In the genomic region with DNA sequence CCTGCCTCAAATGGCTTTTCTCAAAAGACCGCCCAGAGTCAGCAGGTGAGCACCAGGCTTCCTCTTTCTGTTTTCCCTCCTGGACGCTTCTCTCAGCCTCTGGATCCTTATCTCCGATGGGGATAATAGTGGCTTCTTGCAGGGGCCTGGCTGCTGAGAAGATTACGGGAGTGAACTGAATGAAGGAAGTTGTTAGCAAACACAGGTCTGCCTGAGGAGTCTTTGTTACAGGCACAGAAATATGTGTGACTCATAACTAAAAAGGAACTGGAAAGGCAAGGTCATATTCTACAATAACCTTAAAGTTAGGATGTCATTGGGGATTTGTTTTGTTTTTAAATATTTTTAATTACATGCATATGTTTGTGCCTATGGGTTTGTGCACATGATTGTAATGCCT, we compare ENCODE assay signal across 28 mouse cellular contexts. TPM values are rescaled to one million over a fixed set of nuclear protein-coding genes. Genes with fewer than 3 reads are reported as not detected.
DNase-seq lines count a peak whose midpoint lies in the region; ATAC-seq and TF ChIP-seq lines count a peak whose summit lies in the region.
"Had no signal": no experiment of that assay in that cellular context is flagged by ENCODE, and none has a peak within 500 bp of the region (broad histone marks: within the 10 kb centered on the region; RNA-seq: fewer than 3 reads in every experiment).

No protein-coding gene starts in this region.

- no peak for TF ChIP-seq EP300 in lung, postnatal 0 days (IDR thresholded peaks at IDR 0.05)

- no peak overlapping the region for H3K9ac ChIP-seq in lung, postnatal 0 days (replicated peaks; ENCODE audit: low read depth)
- peak overlapping the region; percentile 10; the same call in 1 of the 2 replicates for H3K9ac ChIP-seq in ES-E14 (ENCODE audit: insufficient read depth, low read depth, low read length, poor library complexity, severe bottlenecking)
- no peak overlapping the region for H3K9ac ChIP-seq in kidney, embryonic 14.5 days (ENCODE audit: low read depth, low read length)
- H3K9ac ChIP-seq: embryonic facial prominence, embryonic 12.5 days; forebrain, embryonic 15.5 days; hindbrain, embryonic 15.5 days; kidney, embryonic 15.5 days; liver, embryonic 12.5 days; liver, postnatal 0 days; neural tube, embryonic 12.5 days had no signal

- H3K9me3 ChIP-seq in lung, postnatal 0 days (ENCODE audit: low read length) = no peaks in the 10 kb centered on the region
- no peaks in the 10 kb centered on the region for H3K9me3 ChIP-seq in ES-E14 (ENCODE audit: control insufficient read depth, insufficient read depth, low read depth, low read length)
- H3K9me3 ChIP-seq in kidney, embryonic 14.5 days (ENCODE audit: control insufficient read depth, low read length) = no peaks in the 10 kb centered on the region
- H3K9me3 ChIP-seq in forebrain, embryonic 10.5 days = no peaks in the 10 kb centered on the region
- H3K9me3 ChIP-seq: embryonic facial prominence, embryonic 12.5 days; forebrain, embryonic 15.5 days; hindbrain, embryonic 10.5 days; hindbrain, embryonic 15.5 days; kidney, embryonic 15.5 days; liver, embryonic 12.5 days; midbrain, embryonic 10.5 days; neural tube, embryonic 12.5 days had no signal

- in situ Hi-C loops in ES-E14 (cut with MboI; ENCODE audit: low sequenced_read_pairs in 2 of 2, unreplicated experiment in 2 of 2) = no loop called here

- H3K4me1 ChIP-seq in lung, postnatal 0 days (ENCODE audit: insufficient read depth, low read depth, low read length) = no peaks in the 10 kb centered on the region; the same call in 1 of the 2 replicates
- peaks cover 20 to 36% of the 10 kb centered on the region in 2 experiments for H3K4me1 ChIP-seq in ES-E14 (ENCODE audit: control insufficient read depth in 2 of 2, insufficient read depth in 2 of 2, low read length in 2 of 2, poor library complexity in 1 of 2)
- peaks cover 10% of the 10 kb centered on the region; the same call in 1 of the 2 replicates for H3K4me1 ChIP-seq in kidney, embryonic 14.5 days (ENCODE audit: control insufficient read depth, insufficient read depth, low read length)
- peaks cover 44% of the 10 kb centered on the region for H3K4me1 ChIP-seq in forebrain, embryonic 10.5 days

- H3K4me3 ChIP-seq in lung, postnatal 0 days (ENCODE audit: low read depth, low read length) = no peak overlapping the region
- no peak overlapping the region for H3K4me3 ChIP-seq in ES-E14 (ENCODE audit: insufficient read depth in 1 of 2, low read depth in 1 of 2, low read length in 2 of 2, poor library complexity in 1 of 2, severe bottlenecking in 1 of 2)
- no peak overlapping the region for H3K4me3 ChIP-seq in kidney, embryonic 14.5 days (ENCODE audit: low read length)
- H3K4me3 ChIP-seq in forebrain, embryonic 10.5 days = no peak overlapping the region
- H3K4me3 ChIP-seq: embryonic facial prominence, embryonic 12.5 days; forebrain, embryonic 15.5 days; gastrocnemius, adult 2 months; hindbrain, embryonic 10.5 days; hindbrain, embryonic 15.5 days; kidney, embryonic 15.5 days; liver, embryonic 12.5 days; midbrain, embryonic 10.5 days; myocyte; neural tube, embryonic 12.5 days had no signal

- peak; percentile 56 for DNase-seq in lung, postnatal 0 days (ENCODE audit: low spot score)
- DNase-seq in lung, postnatal 14 days = no peak
- DNase-seq in ES-E14 (ENCODE audit: low read depth, low spot score) = no peak
- no peak for DNase-seq in forebrain, embryonic 10.5 days (ENCODE audit: extremely low spot score, low spot score)
- no peak for DNase-seq in layer of hippocampus, postnatal 25 days (ENCODE audit: extremely low spot score in 1 of 2, low spot score in 1 of 2)
- DNase-seq: adrenal gland, postnatal 14 days; cerebellum, adult 11-12 months; cerebellum, adult 9-11 months; embryo, embryonic 11 days; gastrocnemius, adult 2 months; gastrocnemius, postnatal 36 days; heart, postnatal 14 days; kidney, postnatal 25 days; left cerebral cortex, postnatal 4 days; liver, postnatal 0 days had no signal

- TF ChIP-seq CTCF in lung, postnatal 0 days (IDR thresholded peaks at IDR 0.05) = no peak

- ATAC-seq in lung, postnatal 0 days = no peak
- peak; percentile 35 for ATAC-seq in megakaryocyte, adult 5-6 weeks (ENCODE audit: poor library complexity, severe bottlenecking)
- no peak for ATAC-seq in kidney, embryonic 14.5 days (ENCODE audit: low FRiP score, low TSS enrichment)
- ATAC-seq: forebrain, embryonic 15.5 days; liver, embryonic 12.5 days; liver, postnatal 0 days; midbrain, embryonic 16.5 days had no signal

- no peak overlapping the region for H3K27ac ChIP-seq in lung, postnatal 0 days (ENCODE audit: low read length)
- peak overlapping the region; percentile 54; the same call in 1 of the 2 replicates for H3K27ac ChIP-seq in ES-E14 (ENCODE audit: insufficient read depth, low read depth, low read length, poor library complexity, severe bottlenecking)
- no peak overlapping the region for H3K27ac ChIP-seq in kidney, embryonic 14.5 days (ENCODE audit: low read depth, low read length)
- H3K27ac ChIP-seq in forebrain, embryonic 10.5 days = no peak overlapping the region
- H3K27ac ChIP-seq: embryonic facial prominence, embryonic 12.5 days; forebrain, embryonic 15.5 days; gastrocnemius, adult 2 months; hindbrain, embryonic 10.5 days; hindbrain, embryonic 15.5 days; kidney, embryonic 15.5 days; liver, embryonic 12.5 days; macrophage; midbrain, embryonic 10.5 days; neural tube, embryonic 12.5 days had no signal

- WGBS in lung, postnatal 0 days = 46% methylated on average over 4 of the region's 4 CpGs
- WGBS in kidney, embryonic 14.5 days = 72% methylated on average over 4 of the region's 4 CpGs
- WGBS in forebrain, embryonic 10.5 days = 33% methylated on average over 4 of the region's 4 CpGs

- no peak overlapping the region for H3K4me2 ChIP-seq in lung, postnatal 0 days (replicated peaks; ENCODE audit: low read depth, low read length)
- no peak overlapping the region for H3K4me2 ChIP-seq in kidney, embryonic 14.5 days (replicated peaks; ENCODE audit: low read depth, low read length)
- H3K4me2 ChIP-seq: embryonic facial prominence, embryonic 12.5 days; forebrain, embryonic 15.5 days; hindbrain, embryonic 15.5 days; kidney, embryonic 15.5 days; liver, embryonic 12.5 days; neural tube, embryonic 12.5 days had no signal

- no peaks in the 10 kb centered on the region for H3K27me3 ChIP-seq in lung, postnatal 0 days (replicated peaks; ENCODE audit: insufficient read depth, low read length)
- H3K27me3 ChIP-seq in kidney, embryonic 14.5 days (ENCODE audit: control insufficient read depth, insufficient read depth, low read length) = no peaks in the 10 kb centered on the region
- peaks cover 31% of the 10 kb centered on the region for H3K27me3 ChIP-seq in forebrain, embryonic 10.5 days (ENCODE audit: poor library complexity, severe bottlenecking)
- H3K27me3 ChIP-seq: forebrain, embryonic 15.5 days; hindbrain, embryonic 15.5 days; kidney, embryonic 15.5 days; liver, embryonic 12.5 days; neural tube, embryonic 12.5 days had no signal

- no peaks in the 10 kb centered on the region for H3K36me3 ChIP-seq in lung, postnatal 0 days (ENCODE audit: insufficient read depth, low read length)
- H3K36me3 ChIP-seq in ES-E14 (ENCODE audit: control insufficient read depth, insufficient read depth, low read length, poor library complexity, severe bottlenecking) = no peaks in the 10 kb centered on the region
- no peaks in the 10 kb centered on the region for H3K36me3 ChIP-seq in kidney, embryonic 14.5 days (ENCODE audit: control insufficient read depth, insufficient read depth, low read length)
- H3K36me3 ChIP-seq in forebrain, embryonic 10.5 days (replicated peaks) = no peaks in the 10 kb centered on the region
- H3K36me3 ChIP-seq: embryonic facial prominence, embryonic 12.5 days; forebrain, embryonic 15.5 days; hindbrain, embryonic 10.5 days; hindbrain, embryonic 15.5 days; kidney, embryonic 15.5 days; liver, embryonic 12.5 days; midbrain, embryonic 10.5 days; neural tube, embryonic 12.5 days had no signal

TF ChIP-seq in ES-E14, 5 proteins besides CTCF, POLR2A, EP300 and RAD21:
- TF ChIP-seq HCFC1 (IDR thresholded peaks at IDR 0.05; ENCODE audit: borderline replicate concordance, insufficient read depth, low read length) (no peak), ZC3H11A (IDR thresholded peaks at IDR 0.05; ENCODE audit: borderline replicate concordance, low read depth, low read length) (no peak), ZNF384 (IDR thresholded peaks at IDR 0.05; ENCODE audit: low read depth, low read length) (no peak), CHD2 (IDR thresholded peaks at IDR 0.05; ENCODE audit: low read depth, low read length) (no peak), MAFK (IDR thresholded peaks at IDR 0.05; ENCODE audit: insufficient read depth, low read depth, low read length) (no peak)

RNA-seq across cellular contexts. Expression of a gene that starts 48.6 kb away (rescaled TPM):
- polyA plus RNA-seq in lung, postnatal 0 days (2015; fragmentation: Nextera tagmentation; extraction: Ambion mirVana) = 15.3 and 16.4 TPM in 2 replicates
- 65.0 and 65.5 TPM in 2 replicates for total RNA-seq in ES-E14 (2012; rRNA removed)
- total RNA-seq in megakaryocyte, adult 5-6 weeks (2015) = 17.0 and 19.9 TPM in 2 replicates
- total RNA-seq in megakaryocyte, adult 5-6 weeks (2017) = 18.9 and 21.0 TPM in 2 replicates
- 20.0 and 26.1 TPM in 2 replicates for polyA plus RNA-seq in kidney, embryonic 14.5 days (2014; fragmentation: Nextera tagmentation; extraction: Ambion mirVana)
- 24.7 and 27.8 TPM in 2 replicates for polyA plus RNA-seq in forebrain, embryonic 10.5 days (2016; fragmentation: Nextera tagmentation; extraction: Ambion mirVana)
- total RNA-seq in layer of hippocampus, postnatal 25 days (2021) = 10 to 100 TPM; 34.3 to 36.5 TPM
